Mouse (Mus musculus): ENCODE data around the gene Barx2. TPM values are rescaled to one million over a fixed set of nuclear protein-coding genes. Genes with fewer than 3 reads are reported as not detected.

The Barx2 gene
- total RNA-seq, 2 experiments from 2014 or later = 0.71 to 0.84 TPM

DNA sequence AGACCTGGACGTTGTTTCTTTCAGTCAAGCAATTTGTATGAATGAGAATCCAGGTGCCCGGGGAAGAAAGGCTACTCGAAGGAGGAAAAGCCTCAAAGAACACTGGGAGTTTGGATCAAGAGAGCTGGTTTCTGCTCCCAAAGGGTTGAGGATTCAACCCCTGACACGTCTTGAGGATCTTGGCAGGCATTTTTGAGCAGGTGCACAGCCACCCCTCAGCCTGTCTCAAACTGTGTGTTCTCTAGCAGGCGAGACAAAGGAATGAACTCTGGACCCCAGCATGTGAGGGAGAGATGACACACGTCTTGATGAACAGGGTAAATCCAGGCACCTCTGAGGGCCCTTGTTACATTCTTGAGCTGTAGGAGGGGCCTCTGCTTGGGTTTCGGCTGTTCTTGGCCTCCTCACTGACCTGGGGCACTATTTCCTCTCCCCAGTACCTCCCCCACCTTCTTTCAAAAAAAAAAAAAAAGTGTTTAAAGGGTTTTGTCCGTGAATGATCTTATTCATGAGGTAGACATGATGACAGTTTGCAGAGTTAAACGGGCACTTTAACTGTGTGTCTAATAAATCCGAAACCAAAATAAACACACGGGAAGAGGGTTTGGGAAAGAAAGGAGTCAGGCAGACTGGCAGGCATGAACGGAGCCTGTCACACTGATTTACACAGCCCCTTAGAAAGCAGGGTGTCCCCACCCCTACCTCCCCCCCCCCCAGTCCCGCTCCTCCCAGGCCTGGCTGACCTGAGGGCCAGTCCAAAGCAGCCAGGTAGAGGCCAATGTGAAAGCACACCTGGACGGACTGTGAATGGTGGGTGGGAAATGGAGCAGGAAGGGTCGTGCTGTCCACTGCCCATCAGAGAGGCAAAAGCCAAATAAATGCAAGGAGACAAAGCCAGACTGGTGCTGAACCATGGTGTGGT is 73.9 kb downstream of the Barx2 start:
- DNase-seq (ENCODE audit: low spot score in 2 of 2) = no peak

DNA sequence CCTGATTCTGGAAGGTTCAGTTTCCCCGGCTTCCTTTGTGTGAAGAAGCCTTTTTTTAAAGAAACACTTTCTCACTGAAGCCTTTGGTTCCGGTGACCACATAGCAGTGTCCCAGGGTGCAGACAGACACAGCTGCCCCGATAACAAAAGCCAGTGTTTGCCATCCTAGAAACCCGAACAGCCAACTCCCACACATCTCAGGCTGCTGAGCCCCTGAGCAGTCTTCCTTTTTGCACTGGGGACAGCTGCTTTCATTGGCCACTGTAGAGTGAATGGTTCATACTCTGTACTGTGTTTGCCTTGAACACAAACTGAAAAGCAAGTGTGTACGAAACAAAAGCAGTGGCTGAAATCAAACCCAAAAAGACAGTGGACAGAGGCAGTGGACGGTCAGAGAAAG is 75.2 kb downstream of the Barx2 start:
- no peak for DNase-seq (ENCODE audit: low spot score in 2 of 2)

DNA sequence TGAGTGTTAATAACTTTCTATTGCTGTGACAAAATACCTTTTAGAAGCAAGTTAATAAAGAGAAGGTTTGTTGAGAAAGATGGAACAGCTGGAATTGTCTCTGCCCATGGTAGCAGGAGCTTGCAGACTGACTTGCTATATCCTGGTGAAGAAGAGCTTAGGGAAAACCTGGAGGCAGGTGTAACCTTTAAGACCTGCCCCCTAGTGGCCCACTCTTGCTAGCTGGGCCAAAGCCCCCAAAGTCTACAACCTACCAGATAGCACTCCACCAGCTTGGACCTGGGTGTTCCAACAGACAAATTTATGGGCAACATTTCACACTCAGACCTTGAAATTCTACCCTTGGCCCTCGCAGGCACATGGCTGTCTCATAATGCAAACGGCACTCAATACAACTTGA is 104.5 kb downstream of the Barx2 start:
- no peak for DNase-seq (ENCODE audit: low spot score in 2 of 2)

DNA sequence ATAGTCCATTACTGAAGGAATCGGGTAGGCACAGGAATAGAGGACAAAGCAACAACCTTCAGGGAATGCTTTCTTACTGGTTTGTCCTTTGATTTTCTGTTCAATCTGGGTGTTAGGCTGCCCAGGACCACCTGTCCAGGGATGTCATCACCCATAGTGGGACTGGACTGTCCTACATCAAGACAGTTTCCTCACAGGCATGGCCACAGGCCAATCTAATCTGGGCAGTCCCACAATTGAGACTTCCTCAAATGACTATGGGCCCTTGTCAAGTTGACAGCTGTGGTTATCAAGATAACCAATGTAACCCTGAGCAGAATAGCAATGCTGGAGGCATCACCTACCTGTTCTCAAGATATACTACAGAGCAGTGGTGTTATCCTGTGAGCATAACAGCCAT is 110.6 kb downstream of the Barx2 start:
- no peak for DNase-seq (ENCODE audit: low spot score in 2 of 2)

Other genes with a start within 250 kb of the Barx2 start
- 100 to 1,000 TPM; 233 to 240 TPM for gene Arhgap32, start 202.7 kb upstream of the Barx2 start, total RNA-seq (2021)